Mouse (Mus musculus) myocyte (in vitro differentiated cells): ENCODE data around the gene Pask. TPM values are rescaled to one million over a fixed set of nuclear protein-coding genes. Genes with fewer than 3 reads are reported as not detected.

ENCODE experiments used
- H3K27me3 ChIP-seq: one replicate; pipeline ENCODE4 v1.6.1; 2011; ENCODE audit not compliant: control insufficient read depth, insufficient read depth, insufficient read length
- H3K36me3 ChIP-seq: one replicate; pipeline ENCODE4 v1.6.1; 2011; ENCODE audit not compliant: control insufficient read depth, insufficient read depth
- H3K4me2 ChIP-seq: one replicate; pipeline ENCODE4 v1.6.1; 2011; ENCODE audit warnings: low read depth, control low read depth
- H3K4me3 ChIP-seq: one replicate; pipeline ENCODE4 v1.5.1; 2011; ENCODE audit warnings: mild to moderate bottlenecking, control low read depth, moderate library complexity
- H3K79me2 ChIP-seq: one replicate; pipeline ENCODE4 v1.6.1; 2011; ENCODE audit not compliant: control insufficient read depth, insufficient read depth
- H3ac ChIP-seq: one replicate; pipeline ENCODE4 v1.6.1; 2011; ENCODE audit not compliant: control insufficient read depth, insufficient read length
- E2F4 ChIP-seq: IDR thresholded peaks from one replicate; pipeline ENCODE4 v1.6.1; 2011; ENCODE audit warnings: mild to moderate bottlenecking, control low read depth, moderate library complexity; ENCODE audit not compliant: insufficient read depth
- MAX ChIP-seq: IDR thresholded peaks from one replicate; pipeline ENCODE4 v1.6.1; 2011; ENCODE audit warnings: low read depth, mild to moderate bottlenecking, control low read depth
- MYOD1 ChIP-seq, 3 experiments: IDR thresholded peaks; one replicate each; pipeline ENCODE4 v1.6.1; 2011; ENCODE audit warnings: control low read depth in 2 of 3, low read depth in 2 of 3, mild to moderate bottlenecking in 2 of 3, moderate library complexity in 1 of 3; ENCODE audit not compliant: insufficient read length in 2 of 3, control insufficient read depth in 1 of 3
- MYOG ChIP-seq, 3 experiments: IDR thresholded peaks; one replicate each; pipeline ENCODE4 v1.6.1; 2011; ENCODE audit warnings: control low read depth in 2 of 3, low read depth in 2 of 3, mild to moderate bottlenecking in 2 of 3; ENCODE audit not compliant: insufficient read length in 2 of 3, control insufficient read depth in 1 of 3, insufficient read depth in 1 of 3
- POLR2A ChIP-seq: IDR thresholded peaks from one replicate; pipeline ENCODE4 v1.6.1; 2011; ENCODE audit warnings: low read depth, mild to moderate bottlenecking, control low read depth, moderate library complexity; ENCODE audit not compliant: insufficient read length
- POLR2AphosphoS2 ChIP-seq: IDR thresholded peaks from one replicate; pipeline ENCODE4 v1.6.1; 2011; ENCODE audit warnings: low read depth, control low read depth; ENCODE audit not compliant: insufficient read length
- REST ChIP-seq: IDR thresholded peaks from one replicate; pipeline ENCODE4 v1.6.1; 2011; ENCODE audit warnings: mild to moderate bottlenecking, control low read depth, moderate library complexity; ENCODE audit not compliant: insufficient read depth, insufficient read length
- SRF ChIP-seq: IDR thresholded peaks from one replicate; pipeline ENCODE4 v1.6.1; 2011; ENCODE audit warnings: low read depth; ENCODE audit not compliant: control insufficient read depth, insufficient read length
- TCF12 ChIP-seq: IDR thresholded peaks from one replicate; pipeline ENCODE4 v1.6.1; 2011; ENCODE audit warnings: mild to moderate bottlenecking, control low read depth; ENCODE audit not compliant: poor library complexity, insufficient read depth, severe bottlenecking
- TCF3 ChIP-seq: IDR thresholded peaks from one replicate; pipeline ENCODE4 v1.6.1; 2011; ENCODE audit warnings: low read depth, control low read depth; ENCODE audit not compliant: insufficient read length
- USF1 ChIP-seq: IDR thresholded peaks from one replicate; pipeline ENCODE4 v1.6.1; 2011; ENCODE audit warnings: low read depth, mild to moderate bottlenecking, control low read depth, moderate library complexity
- polyA plus RNA-seq: library from polyadenylated mRNA; unstranded; fragments of >200 nt; fragmentation: generic; extraction: Trizol; gene quantifications from one replicate; pipeline ENCODE4 v1.2.1, GENCODE M21; 2012; ENCODE audit warnings: missing spikeins

Pask gene
- polyA plus RNA-seq, 1 experiment: 2.7 TPM

- H3K4me3 ChIP-seq: no peak overlapping the region
- H3ac ChIP-seq: no peak overlapping the region
- TF ChIP-seq REST: no peak
- no peak for TF ChIP-seq POLR2AphosphoS2
- TF ChIP-seq MAX: no peak
- no peak for TF ChIP-seq USF1
- no peaks in the 10 kb centered on the region for H3K27me3 ChIP-seq
- H3K36me3 ChIP-seq: peaks cover 3% of the 10 kb centered on the region
- no peaks in the 10 kb centered on the region for H3K79me2 ChIP-seq
- no peak overlapping the region for H3K4me2 ChIP-seq
These were observed 52.3 kb downstream of the Pask start for GRCm38 (mm10) chr1:93290956-93291355.

GRCm38 (mm10) chr1:93289678-93290214 is 53.5 kb downstream of the Pask start:
- no peak for TF ChIP-seq SRF
- TF ChIP-seq MYOD1 (IDR thresholded peaks at IDR 0.05; ENCODE audit: control insufficient read depth in 1 of 3, insufficient read length in 2 of 3, low read depth in 2 of 3): peak in 1 of 3 experiments; percentile 13
- peak in 1 of 3 experiments; percentile 19 for TF ChIP-seq MYOG (IDR thresholded peaks at IDR 0.05; ENCODE audit: control insufficient read depth in 1 of 3, insufficient read depth in 1 of 3, insufficient read length in 2 of 3, low read depth in 2 of 3)
- H3K79me2 ChIP-seq: no peaks in the 10 kb centered on the region
- H3K4me3 ChIP-seq: no peak overlapping the region
- H3K36me3 ChIP-seq: no peaks in the 10 kb centered on the region
- peak overlapping the region; percentile 21 for H3K4me2 ChIP-seq
- no peak overlapping the region for H3ac ChIP-seq
- no peaks in the 10 kb centered on the region for H3K27me3 ChIP-seq

GRCm38 (mm10) chr1:93277041-93277440 is 66.2 kb downstream of the Pask start:
- peak in 1 of 3 experiments; percentile 43 for TF ChIP-seq MYOG (IDR thresholded peaks at IDR 0.05; ENCODE audit: control insufficient read depth in 1 of 3, insufficient read depth in 1 of 3, insufficient read length in 2 of 3, low read depth in 2 of 3)
- TF ChIP-seq POLR2AphosphoS2: no peak
- no peak overlapping the region for H3ac ChIP-seq
- H3K36me3 ChIP-seq: no peaks in the 10 kb centered on the region
- no peak overlapping the region for H3K4me3 ChIP-seq
- no peak overlapping the region for H3K4me2 ChIP-seq
- no peaks in the 10 kb centered on the region for H3K27me3 ChIP-seq
- H3K79me2 ChIP-seq: no peaks in the 10 kb centered on the region

- H3ac ChIP-seq: no peak overlapping the region
- TF ChIP-seq TCF12: no peak
- no peak for TF ChIP-seq POLR2AphosphoS2
- TF ChIP-seq E2F4: no peak
- H3K4me3 ChIP-seq: no peak overlapping the region
- H3K27me3 ChIP-seq: no peaks in the 10 kb centered on the region
- no peaks in the 10 kb centered on the region for H3K36me3 ChIP-seq
- H3K79me2 ChIP-seq: no peaks in the 10 kb centered on the region
- no peak overlapping the region for H3K4me2 ChIP-seq
These were observed 67.7 kb downstream of the Pask start for GRCm38 (mm10) chr1:93275561-93275960.

- Histone ChIP-seq H3K79me2 (no peaks in the 10 kb centered on the region), H3ac (no peak overlapping the region), H3K4me2 (no peak overlapping the region), H3K4me3 (no peak overlapping the region), H3K36me3 (no peaks in the 10 kb centered on the region), H3K27me3 (no peaks in the 10 kb centered on the region)
- TF ChIP-seq REST (peak; percentile 85), TCF3 (no peak), MYOG (IDR thresholded peaks at IDR 0.05; ENCODE audit: control insufficient read depth in 1 of 3, insufficient read depth in 1 of 3, insufficient read length in 2 of 3, low read depth in 2 of 3) (no peak)
These were observed 70.9 kb downstream of the Pask start for GRCm38 (mm10) chr1:93272409-93272821.

GRCm38 (mm10) chr1:93271751-93272150 is 71.5 kb downstream of the Pask start:
- Histone ChIP-seq H3K4me2 (no peak overlapping the region), H3ac (no peak overlapping the region), H3K27me3 (no peaks in the 10 kb centered on the region), H3K4me3 (no peak overlapping the region), H3K36me3 (no peaks in the 10 kb centered on the region), H3K79me2 (no peaks in the 10 kb centered on the region)
- TF ChIP-seq POLR2A (no peak), MYOD1 (IDR thresholded peaks at IDR 0.05; ENCODE audit: control insufficient read depth in 1 of 3, insufficient read length in 2 of 3, low read depth in 2 of 3) (no peak), TCF3 (no peak)
